In genomic region chrX:150812787-150813298, GRCm38 (mm10) we compare ENCODE assay signal across 7 mouse cellular contexts. TPM values are rescaled to one million over a fixed set of nuclear protein-coding genes. Genes with fewer than 3 reads are reported as not detected.
DNase-seq lines count a peak whose midpoint lies in the region; ATAC-seq and TF ChIP-seq lines count a peak whose summit lies in the region.

No protein-coding gene starts in this region.

- no peak overlapping the region for H3K27ac ChIP-seq in embryonic facial prominence, embryonic 11.5 days (replicated peaks; ENCODE audit: low read depth, low read length)
- peak overlapping the region; percentile 72; the same call in 1 of the 2 replicates for H3K27ac ChIP-seq in limb, embryonic 10.5 days
- peak overlapping the region; percentile 78; the same call in 1 of the 2 replicates for H3K27ac ChIP-seq in midbrain, embryonic 12.5 days (replicated peaks)
- H3K27ac ChIP-seq in small intestine, adult 2 months (ENCODE audit: insufficient read depth, low read depth, low read length) = no peak overlapping the region

- peak overlapping the region; percentile 51 for H3K4me2 ChIP-seq in embryonic facial prominence, embryonic 11.5 days (ENCODE audit: low read depth, low read length)
- H3K4me2 ChIP-seq in midbrain, embryonic 12.5 days (replicated peaks) = peak overlapping the region; percentile 56

- no peaks in the 10 kb centered on the region for H3K4me1 ChIP-seq in embryonic facial prominence, embryonic 11.5 days (ENCODE audit: control insufficient read depth, insufficient read depth, low read length)
- H3K4me1 ChIP-seq in limb, embryonic 10.5 days = 0 out of 2 replicates have a peak, but pooled peaks cover 4% of the 10 kb centered on the region
- H3K4me1 ChIP-seq in midbrain, embryonic 12.5 days = no peaks in the 10 kb centered on the region
- H3K4me1 ChIP-seq in small intestine, adult 2 months (ENCODE audit: control insufficient read depth, insufficient read depth, insufficient read length, low read length) = no peaks in the 10 kb centered on the region

- ATAC-seq in embryonic facial prominence, embryonic 11.5 days (replicated peaks; ENCODE audit: insufficient number of reproducible peaks, low FRiP score, low TSS enrichment, low read depth) = peak; percentile 97
- peak; percentile 94 for ATAC-seq in midbrain, embryonic 12.5 days (ENCODE audit: low FRiP score, low read depth)

- no peaks in the 10 kb centered on the region for H3K36me3 ChIP-seq in embryonic facial prominence, embryonic 11.5 days (replicated peaks; ENCODE audit: control insufficient read depth, insufficient read depth, low read depth, low read length)
- H3K36me3 ChIP-seq in limb, embryonic 10.5 days = peaks cover 43% of the 10 kb centered on the region
- H3K36me3 ChIP-seq in midbrain, embryonic 12.5 days = peaks cover 11% of the 10 kb centered on the region
- H3K36me3 ChIP-seq in small intestine, adult 2 months (ENCODE audit: control insufficient read depth, insufficient read depth, low read length) = no peaks in the 10 kb centered on the region

- peak overlapping the region; percentile 39 for H3K9ac ChIP-seq in embryonic facial prominence, embryonic 11.5 days (replicated peaks; ENCODE audit: low read length)
- H3K9ac ChIP-seq in midbrain, embryonic 12.5 days (replicated peaks) = peak overlapping the region; percentile 39

- no peaks in the 10 kb centered on the region for H3K9me3 ChIP-seq in embryonic facial prominence, embryonic 11.5 days (replicated peaks; ENCODE audit: control insufficient read depth, low read length)
- H3K9me3 ChIP-seq in limb, embryonic 10.5 days (replicated peaks) = no peaks in the 10 kb centered on the region
- H3K9me3 ChIP-seq in midbrain, embryonic 12.5 days = no peaks in the 10 kb centered on the region

- peak overlapping the region; percentile 43 for H3K4me3 ChIP-seq in embryonic facial prominence, embryonic 11.5 days (ENCODE audit: low read depth, low read length)
- H3K4me3 ChIP-seq in limb, embryonic 10.5 days = peak overlapping the region; percentile 56
- peak overlapping the region; percentile 49 for H3K4me3 ChIP-seq in midbrain, embryonic 12.5 days
- peak overlapping the region; percentile 82 for H3K4me3 ChIP-seq in small intestine, adult 2 months (ENCODE audit: low read depth, low read length)

- WGBS in embryonic facial prominence, embryonic 11.5 days = 24% methylated on average over 23 of the region's 24 CpGs
- 20% methylated on average over 22 of the region's 24 CpGs for WGBS in limb, embryonic 10.5 days
- 23% methylated on average over 21 of the region's 24 CpGs for WGBS in midbrain, embryonic 12.5 days
- 20% methylated on average over 21 of the region's 24 CpGs for WGBS in small intestine, adult 2 months

- TF ChIP-seq CTCF in small intestine, adult 2 months (IDR thresholded peaks at IDR 0.05; ENCODE audit: extremely low read depth, insufficient read length, insufficient replicate concordance, low read depth, low read length) = no peak

- no peaks in the 10 kb centered on the region for H3K27me3 ChIP-seq in embryonic facial prominence, embryonic 11.5 days (ENCODE audit: control insufficient read depth, insufficient read depth, low read length)
- peaks cover 98% of the 10 kb centered on the region for H3K27me3 ChIP-seq in limb, embryonic 10.5 days (ENCODE audit: low read depth, poor library complexity, severe bottlenecking)
- peaks cover 3% of the 10 kb centered on the region; the same call in 1 of the 2 replicates for H3K27me3 ChIP-seq in midbrain, embryonic 12.5 days
- H3K27me3 ChIP-seq in small intestine, adult 2 months (ENCODE audit: control insufficient read depth, insufficient read depth, low read length) = no peaks in the 10 kb centered on the region

- TF ChIP-seq POLR2A in small intestine, adult 2 months (IDR thresholded peaks at IDR 0.05; ENCODE audit: low read depth, low read length) = no peak

- DNase-seq in adrenal gland, postnatal 36 days = peak; percentile 88 to 89
- peak; percentile 94 for DNase-seq in embryonic facial prominence, embryonic 11.5 days (ENCODE audit: low spot score)
- DNase-seq in heart, adult 18-20 months = peak; percentile 84 to 92
- DNase-seq in kidney, adult 18-20 months = peak; percentile 80
- DNase-seq in limb, embryonic 10.5 days (ENCODE audit: low spot score) = peak; percentile 86

RNA-seq across cellular contexts. Expression of gene Maged2, which starts 1.3 kb away (rescaled TPM):
- 100 to 1,000 TPM in 1 of 2 experiments, 10 to 100 TPM in 1; 89.1 to 126 TPM for total RNA-seq in adrenal gland, postnatal 36 days (2021)
- 537 and 556 TPM in 2 replicates for polyA plus RNA-seq in embryonic facial prominence, embryonic 11.5 days (2014; fragmentation: Nextera tagmentation; extraction: Ambion mirVana)
- 10 to 100 TPM; 21.8 to 24.2 TPM for total RNA-seq in heart, adult 18-20 months (2021)
- polyA plus RNA-seq in limb, embryonic 10.5 days (2016; fragmentation: Nextera tagmentation; extraction: Ambion mirVana) = 308 and 438 TPM in 2 replicates
- polyA plus RNA-seq in midbrain, embryonic 12.5 days (2016; fragmentation: Nextera tagmentation; extraction: Ambion mirVana) = 301 and 342 TPM in 2 replicates
- polyA plus RNA-seq in small intestine, adult 2 months (2012; rRNA removed) = 5.8 and 6.4 TPM in 2 replicates

Comparison
In these comparisons a context has a peak if more than half of its experiments do, and no peak if none do; other contexts are left out.
1. H3K27ac ChIP-seq: peak in limb, embryonic 10.5 days (single experiment) and midbrain, embryonic 12.5 days (single experiment); none in embryonic facial prominence, embryonic 11.5 days (single experiment) and small intestine, adult 2 months (single experiment).
2. RNA of gene Maged2, which starts 1.3 kb away (polyA plus RNA-seq): 537 to 556 TPM in embryonic facial prominence, embryonic 11.5 days, 308 to 438 TPM in limb, embryonic 10.5 days and 301 to 342 TPM in midbrain, embryonic 12.5 days; 5.8 to 6.4 TPM in small intestine, adult 2 months; every median in the first group is over 10 times any median in the second.
3. Peak in every context shown above with its lines, with median percentiles within 50 percentile points of each other: DNase-seq and H3K4me3 ChIP-seq.